Mouse (Mus musculus) left cerebral cortex, adult 18-20 months (tissue): ENCODE data around the gene Grm1. TPM values are rescaled to one million over a fixed set of nuclear protein-coding genes. Genes with fewer than 3 reads are reported as not detected.
A peak's percentile ranks its signal among the peaks of the same experiment; 100 is the strongest.

ENCODE experiments used
- DNase-seq, 2 experiments: peaks; one replicate each; pipeline ENCODE4 v3.0.0; 2021 to 2022; ENCODE audit warnings: low spot score in 2 of 2, mixed read lengths in 1 of 2
- total RNA-seq, 2 experiments: library from RNA; stranded (reverse); gene quantifications; 2 replicates each; pipeline ENCODE4 v1.2.3; 2021

The Grm1 gene
- total RNA-seq, 2 experiments from 2014 or later = 43.4 to 46.8 TPM

GRCm38 (mm10) chr10:10991708-10992107 is 90.4 kb downstream of the Grm1 start:
- DNase-seq = no peak

- no peak for DNase-seq
These were observed 110.8 kb downstream of the Grm1 start for GRCm38 (mm10) chr10:10971311-10971710.

- DNase-seq = no peak
These were observed 117.5 kb downstream of the Grm1 start for GRCm38 (mm10) chr10:10964490-10965150.

- no peak for DNase-seq
These were observed 131.6 kb downstream of the Grm1 start for GRCm38 (mm10) chr10:10950557-10950956.

GRCm38 (mm10) chr10:10949172-10949571 is 133.0 kb downstream of the Grm1 start:
- DNase-seq = no peak

- no peak for DNase-seq
These were observed 134.6 kb downstream of the Grm1 start for GRCm38 (mm10) chr10:10947531-10947930.

GRCm38 (mm10) chr10:10944003-10944402 is 138.2 kb downstream of the Grm1 start:
- no peak for DNase-seq

GRCm38 (mm10) chr10:10942248-10942647 is 139.9 kb downstream of the Grm1 start:
- no peak for DNase-seq

GRCm38 (mm10) chr10:10935806-10936205 is 146.3 kb downstream of the Grm1 start:
- no peak for DNase-seq

GRCm38 (mm10) chr10:10929672-10930071 is 152.5 kb downstream of the Grm1 start:
- DNase-seq = no peak

- peak in 1 of 2 experiments; percentile 20 for DNase-seq
These were observed 153.3 kb downstream of the Grm1 start for GRCm38 (mm10) chr10:10928798-10929366.

GRCm38 (mm10) chr10:10917857-10918399 is 164.2 kb downstream of the Grm1 start:
- DNase-seq = peak; percentile 7 to 34

GRCm38 (mm10) chr10:10913621-10914020 is 168.5 kb downstream of the Grm1 start:
- no peak for DNase-seq

- no peak for DNase-seq
These were observed 191.9 kb downstream of the Grm1 start for GRCm38 (mm10) chr10:10890221-10890620.

GRCm38 (mm10) chr10:10888521-10888920 is 193.6 kb downstream of the Grm1 start:
- no peak for DNase-seq

GRCm38 (mm10) chr10:10884992-10885391 is 197.2 kb downstream of the Grm1 start:
- no peak for DNase-seq

GRCm38 (mm10) chr10:10872142-10872541 is 210.0 kb downstream of the Grm1 start:
- DNase-seq = no peak

GRCm38 (mm10) chr10:10870271-10870670 is 211.9 kb downstream of the Grm1 start:
- no peak for DNase-seq

GRCm38 (mm10) chr10:10866278-10866677 is 215.9 kb downstream of the Grm1 start:
- DNase-seq = no peak

GRCm38 (mm10) chr10:10864759-10865158 is 217.4 kb downstream of the Grm1 start:
- no peak for DNase-seq

- no peak for DNase-seq
These were observed 234.5 kb downstream of the Grm1 start for GRCm38 (mm10) chr10:10847376-10848286.
